Comparison of ENCODE assay signal across 8 mouse cellular contexts in the genomic region with DNA sequence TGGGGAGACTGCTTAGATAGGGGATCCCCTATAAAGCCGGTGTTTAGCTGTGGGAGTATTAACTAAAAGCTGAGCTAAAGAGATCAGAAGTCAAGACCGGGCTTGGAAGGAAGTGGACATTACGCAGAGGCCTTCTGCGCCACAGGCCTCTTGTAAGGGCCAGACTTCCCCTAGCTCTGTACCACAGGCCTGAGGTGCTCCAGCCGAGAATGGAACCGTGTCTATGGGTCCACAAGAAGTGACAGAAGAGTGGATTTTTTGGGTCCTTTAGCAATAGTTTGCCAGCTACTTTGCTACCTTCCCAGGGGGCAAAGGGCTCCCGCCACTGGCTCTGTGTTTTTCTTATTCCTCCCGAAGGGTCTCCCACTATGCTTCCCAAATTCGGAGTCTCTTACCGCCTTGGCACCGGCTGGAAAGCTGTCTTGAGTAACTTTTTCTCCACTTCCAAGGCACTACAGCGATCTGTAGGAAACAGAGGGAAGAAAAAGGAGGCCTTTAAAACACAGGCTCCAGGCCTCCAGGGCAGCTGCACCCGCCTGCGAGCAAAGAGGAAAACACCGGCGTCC. TPM values are rescaled to one million over a fixed set of nuclear protein-coding genes. Genes with fewer than 3 reads are reported as not detected.
DNase-seq lines count a peak whose midpoint lies in the region; ATAC-seq and TF ChIP-seq lines count a peak whose summit lies in the region.

No protein-coding gene starts in this region.

- H3K36me3 ChIP-seq in heart, postnatal 0 days (replicated peaks; ENCODE audit: control insufficient read depth, insufficient read depth, low read length): no peaks in the 10 kb centered on the region

- no peak for TF ChIP-seq CTCF in heart, postnatal 0 days (IDR thresholded peaks at IDR 0.05; ENCODE audit: low read depth)

- peak overlapping the region; percentile 75 for H3K4me3 ChIP-seq in heart, postnatal 0 days (ENCODE audit: low read depth, low read length)

- H3K9ac ChIP-seq in heart, postnatal 0 days (replicated peaks; ENCODE audit: low read depth, low read length): peak overlapping the region; percentile 73

- peaks cover 69% of the 10 kb centered on the region for H3K27me3 ChIP-seq in heart, postnatal 0 days (ENCODE audit: control insufficient read depth, insufficient read depth, low read length)

- TF ChIP-seq EP300 in heart, postnatal 0 days (IDR thresholded peaks at IDR 0.05; ENCODE audit: low read depth): no peak

- H3K9me3 ChIP-seq in heart, postnatal 0 days (replicated peaks; ENCODE audit: control insufficient read depth, low read length): no peaks in the 10 kb centered on the region

- WGBS in heart, postnatal 0 days: 60% methylated on average over 16 of the region's 16 CpGs

- H3K27ac ChIP-seq in heart, postnatal 0 days (ENCODE audit: low read depth): peak overlapping the region; percentile 91

- DNase-seq in embryo, embryonic 11 days: peak; percentile 45
- DNase-seq in embryo, embryonic 10 days (ENCODE audit: low spot score): no peak
- peak; percentile 34 for DNase-seq in Muller cell, postnatal 12 days (ENCODE audit: inconsistent ontology term)
- peak; percentile 10 for DNase-seq in heart, postnatal 0 days (ENCODE audit: low spot score)
- DNase-seq in lung, postnatal 36 days: peak; percentile 17
- DNase-seq in ovary, postnatal 36 days (ENCODE audit: low spot score): no peak
- DNase-seq in cerebellum, adult 11-12 months: no peak
- no peak for DNase-seq in ovary, postnatal 10 days (ENCODE audit: low spot score)

- no peak for ATAC-seq in heart, postnatal 0 days (ENCODE audit: insufficient read depth, low read depth)

- peak overlapping the region; percentile 74 for H3K4me2 ChIP-seq in heart, postnatal 0 days (ENCODE audit: low read depth, low read length)

- H3K4me1 ChIP-seq in heart, postnatal 0 days (ENCODE audit: control insufficient read depth, insufficient read depth): 0 out of 2 replicates have a peak, but pooled peaks cover 6% of the 10 kb centered on the region

RNA-seq across cellular contexts. Expression of gene Irx3, which starts 2.8 kb away (rescaled TPM):
- total RNA-seq in heart, postnatal 0 days (2014; rRNA removed; ENCODE audit: low replicate concordance): 34.5 and 40.1 TPM in 2 replicates
- 25.6 and 26.4 TPM in 2 replicates for polyA plus RNA-seq in heart, postnatal 0 days (2015; fragmentation: Nextera tagmentation; extraction: Ambion mirVana)

Comparison
In these comparisons a context has a peak if more than half of its experiments do, and no peak if none do; other contexts are left out.
1. DNase-seq: peak in embryo, embryonic 11 days (single experiment), Muller cell, postnatal 12 days (single experiment), heart, postnatal 0 days (single experiment) and lung, postnatal 36 days (single experiment); none in embryo, embryonic 10 days (single experiment), ovary, postnatal 36 days (single experiment), cerebellum, adult 11-12 months (single experiment) and ovary, postnatal 10 days (single experiment).